Mouse (Mus musculus) kidney, adult 2 months (tissue): ENCODE measurements around the gene Hepacam2.

Experiments used
- CTCF ChIP-seq: fragments of 200-500 bp; conservative IDR thresholded peaks from 2 replicates; pipeline ENCODE4 v1.5.1; 2011; ENCODE audit warnings: low read depth, mild to moderate bottlenecking, control low read depth, low read length, moderate library complexity, mixed read lengths; ENCODE audit not compliant: insufficient read depth, insufficient read length
- POLR2A ChIP-seq: fragments of 200-500 bp; IDR thresholded peaks from one replicate; pipeline ENCODE4 v1.6.1; 2011; ENCODE audit warnings: low read depth, low read length, control low read depth

GRCm38 (mm10) chr6:3468627-3469026 lies 29.5 kb downstream of the Hepacam2 start:
- no peak for TF ChIP-seq CTCF
- no peak for TF ChIP-seq POLR2A
